Mouse (Mus musculus) heart, postnatal 0 days (tissue): ENCODE data around the gene Arhgap44. TPM values are rescaled to one million over a fixed set of nuclear protein-coding genes. Genes with fewer than 3 reads are reported as not detected.

ENCODE experiments used
- ATAC-seq: fragments of 200-750 bp; cut with Nextera tagmentation; 2 replicates; pipeline ENCODE4 v1.8.0; 2017; ENCODE audit warnings: low read depth, moderate number of reproducible peaks, moderate library complexity; ENCODE audit not compliant: insufficient read depth
- DNase-seq: peaks from one replicate; pipeline ENCODE4 v3.0.0-alpha.2; 2016; ENCODE audit warnings: low spot score
- H3K27ac ChIP-seq: fragments of 300-500 bp; sonication (generic); 2 replicates; pipeline ENCODE4 v1.5.1; 2014; ENCODE audit warnings: low read depth, mild to moderate bottlenecking
- H3K27me3 ChIP-seq: fragments of 300-500 bp; sonication (generic); 2 replicates; pipeline ENCODE4 v1.6.1; 2014; ENCODE audit warnings: low read length, mixed read lengths; ENCODE audit not compliant: control insufficient read depth, insufficient read depth
- H3K36me3 ChIP-seq: fragments of 300-500 bp; sonication (generic); replicated peaks from 2 replicates; pipeline ENCODE4 v1.6.1; 2014; ENCODE audit warnings: low read length, mixed read lengths; ENCODE audit not compliant: control insufficient read depth, insufficient read depth
- H3K4me1 ChIP-seq: fragments of 300-500 bp; sonication (generic); 2 replicates; pipeline ENCODE4 v1.6.1; 2014; ENCODE audit warnings: antibody characterized with exemption; ENCODE audit not compliant: control insufficient read depth, insufficient read depth
- H3K4me2 ChIP-seq: fragments of 300-500 bp; sonication (generic); 2 replicates; pipeline ENCODE4 v1.6.1; 2014; ENCODE audit warnings: low read depth, mild to moderate bottlenecking, low read length, moderate library complexity
- H3K4me3 ChIP-seq: fragments of 300-500 bp; sonication (generic); 2 replicates; pipeline ENCODE4 v1.5.1; 2014; ENCODE audit warnings: low read depth, low read length
- H3K9ac ChIP-seq: fragments of 300-500 bp; sonication (generic); replicated peaks from 2 replicates; pipeline ENCODE4 v1.6.1; 2014; ENCODE audit warnings: low read depth, low read length, mixed read lengths
- H3K9me3 ChIP-seq: fragments of 300-500 bp; sonication (generic); replicated peaks from 2 replicates; pipeline ENCODE4 v1.6.1; 2016; ENCODE audit warnings: low read length; ENCODE audit not compliant: control insufficient read depth
- CTCF ChIP-seq: IDR thresholded peaks from 2 replicates; pipeline ENCODE4 v1.5.1; 2016; ENCODE audit warnings: antibody characterized with exemption, control low read depth, low read depth
- EP300 ChIP-seq: IDR thresholded peaks from 2 replicates; pipeline ENCODE4 v1.6.1; 2016; ENCODE audit warnings: antibody characterized with exemption, low read depth
- WGBS: fragments of 180-500 bp; shearing (Covaris S2); extraction: QIAGEN DNeasy Blood & Tissue Kit; methylation state at CpG from one replicate; pipeline ENCODE4 v1.1.7; 2014; 5-methylcytosine and 5-hydroxymethylcytosine counted together
- polyA plus RNA-seq: library from polyadenylated mRNA; unstranded; fragments of >200 nt; fragmentation: Nextera tagmentation; extraction: Ambion mirVana; gene quantifications from 2 replicates; pipeline ENCODE4 v1.2.1, GENCODE M21; 2015
- total RNA-seq: library from RNA; depleted of rRNA; stranded (reverse); fragments of >200 nt; gene quantifications from 2 replicates; pipeline ENCODE4 v1.2.3, GENCODE M21; 2014; ENCODE audit warnings: low replicate concordance

The Arhgap44 gene
- total and polyA plus RNA-seq, 2 experiments from 2014 or later: 8.5 to 17.7 TPM

DNA sequence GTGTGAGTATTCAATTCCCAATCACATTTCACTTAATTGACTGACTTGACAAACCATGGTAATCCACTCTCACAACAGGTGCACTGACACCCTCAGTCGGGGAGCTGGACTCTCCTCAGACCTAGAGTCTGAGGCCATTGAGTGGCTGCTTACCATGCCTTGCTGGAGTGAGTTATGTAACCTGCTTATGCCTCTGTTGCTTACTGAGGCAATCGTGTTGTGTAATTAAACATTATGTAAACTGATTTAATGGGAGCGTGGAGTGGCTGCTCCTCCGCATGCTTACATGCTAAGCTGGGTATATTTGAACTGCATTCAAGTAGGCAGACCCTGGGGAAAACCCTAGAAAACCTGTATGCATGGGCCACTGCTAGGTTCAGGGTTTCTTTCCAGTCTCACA is 142.0 kb downstream of the Arhgap44 start:
- peaks cover 31% of the 10 kb centered on the region for H3K36me3 ChIP-seq
- no peaks in the 10 kb centered on the region for H3K27me3 ChIP-seq
- H3K9me3 ChIP-seq: no peaks in the 10 kb centered on the region
- no peak overlapping the region for H3K27ac ChIP-seq
- H3K4me2 ChIP-seq: no peak overlapping the region
- no peak for DNase-seq
- no peak for TF ChIP-seq CTCF
- no peak for TF ChIP-seq EP300
- H3K9ac ChIP-seq: no peak overlapping the region
- 97% methylated on average over 4 of the region's 4 CpGs for WGBS
- no peak overlapping the region for H3K4me3 ChIP-seq
- H3K4me1 ChIP-seq: no peaks in the 10 kb centered on the region
- ATAC-seq: no peak

DNA sequence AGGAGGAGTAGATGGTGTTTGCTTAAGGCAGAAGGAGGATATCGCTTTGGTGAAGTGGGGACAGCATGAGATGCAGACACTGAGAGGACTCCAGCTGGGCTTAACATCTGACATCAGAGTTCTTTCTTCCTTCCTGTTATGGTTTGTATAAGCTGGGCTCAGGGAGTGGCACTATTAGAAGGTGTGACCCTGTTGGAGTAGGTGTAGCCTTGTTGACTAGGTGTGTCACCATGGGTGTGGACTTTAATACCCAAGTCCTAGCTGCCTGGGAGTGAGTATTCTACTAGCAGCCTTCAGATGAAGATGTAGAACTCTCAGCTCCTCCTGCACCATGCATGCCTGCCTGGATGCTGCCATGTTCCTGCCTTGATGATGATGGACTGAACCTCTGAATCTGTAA is 146.0 kb downstream of the Arhgap44 start:
- TF ChIP-seq EP300 (no peak), CTCF (no peak)

DNA sequence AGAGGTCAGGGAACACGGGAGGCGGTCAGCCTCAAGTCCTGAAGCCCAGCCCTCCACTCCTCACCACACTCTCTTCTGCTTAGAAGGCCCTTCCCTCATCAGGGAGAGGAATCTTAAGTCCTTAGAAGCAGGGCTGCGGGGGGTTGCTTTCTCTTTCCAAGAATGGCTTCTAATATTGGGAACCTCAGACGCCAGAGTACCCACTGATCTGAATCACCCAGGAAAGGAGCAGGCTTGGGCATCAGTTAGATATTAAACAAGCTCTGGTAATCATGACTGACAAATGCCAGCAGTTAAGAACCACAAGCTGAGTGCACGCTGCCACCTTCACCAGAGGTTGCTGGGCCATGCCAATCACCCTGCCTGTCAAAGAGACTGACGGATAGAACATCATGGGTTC is 148.9 kb downstream of the Arhgap44 start:
- Histone ChIP-seq H3K9me3 (no peaks in the 10 kb centered on the region), H3K27ac (no peak overlapping the region), H3K4me3 (no peak overlapping the region), H3K4me2 (no peak overlapping the region), H3K36me3 (peaks cover 8% of the 10 kb centered on the region; the same call in 1 of the 2 replicates), H3K27me3 (no peaks in the 10 kb centered on the region), H3K9ac (no peak overlapping the region), H3K4me1 (no peaks in the 10 kb centered on the region)
- ATAC-seq (no peak), DNase-seq (no peak)
- 76% methylated on average over 6 of the region's 6 CpGs for WGBS
- no peak for TF ChIP-seq EP300
- no peak for TF ChIP-seq CTCF

More for the DNA sequence above, 146.0 kb downstream of the Arhgap44 start:
- H3K27ac ChIP-seq: no peak overlapping the region
- H3K4me2 ChIP-seq: no peak overlapping the region
- H3K36me3 ChIP-seq: peaks cover 11% of the 10 kb centered on the region
- ATAC-seq (no peak), DNase-seq (no peak)
- no peaks in the 10 kb centered on the region for H3K9me3 ChIP-seq
- no peak overlapping the region for H3K9ac ChIP-seq
- WGBS: 76% methylated on average over 1 of the region's 1 CpGs
- H3K4me1 ChIP-seq: no peaks in the 10 kb centered on the region
- H3K4me3 ChIP-seq: no peak overlapping the region
- no peaks in the 10 kb centered on the region for H3K27me3 ChIP-seq

DNA sequence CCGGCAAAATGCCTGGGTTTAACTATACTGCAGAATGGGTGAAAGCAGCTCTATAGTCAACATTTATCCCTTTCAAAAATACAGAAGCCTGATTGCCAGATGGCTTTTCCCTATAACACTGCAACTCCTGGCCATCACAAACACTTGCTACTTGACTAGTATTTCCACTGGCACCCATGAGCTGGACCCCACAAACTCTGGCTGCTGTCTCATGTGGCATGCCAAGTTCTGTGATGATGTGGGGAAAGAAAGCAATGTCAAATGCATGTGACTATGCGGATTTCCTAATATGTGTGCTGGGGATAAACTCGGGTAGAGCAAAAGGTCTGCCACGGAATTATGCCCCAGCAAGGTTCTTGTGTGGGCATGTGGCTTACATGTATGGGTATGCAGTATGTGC is 156.7 kb downstream of the Arhgap44 start:
- no peak for DNase-seq
- H3K4me1 ChIP-seq: no peaks in the 10 kb centered on the region
- H3K36me3 ChIP-seq: peaks cover 25% of the 10 kb centered on the region
- no peak overlapping the region for H3K9ac ChIP-seq
- 88% methylated on average over 4 of the region's 4 CpGs for WGBS
- no peak overlapping the region for H3K4me2 ChIP-seq
- no peaks in the 10 kb centered on the region for H3K27me3 ChIP-seq
- no peak for ATAC-seq
- no peaks in the 10 kb centered on the region for H3K9me3 ChIP-seq
- TF ChIP-seq CTCF: no peak
- TF ChIP-seq EP300: no peak
- no peak overlapping the region for H3K27ac ChIP-seq
- H3K4me3 ChIP-seq: no peak overlapping the region

DNA sequence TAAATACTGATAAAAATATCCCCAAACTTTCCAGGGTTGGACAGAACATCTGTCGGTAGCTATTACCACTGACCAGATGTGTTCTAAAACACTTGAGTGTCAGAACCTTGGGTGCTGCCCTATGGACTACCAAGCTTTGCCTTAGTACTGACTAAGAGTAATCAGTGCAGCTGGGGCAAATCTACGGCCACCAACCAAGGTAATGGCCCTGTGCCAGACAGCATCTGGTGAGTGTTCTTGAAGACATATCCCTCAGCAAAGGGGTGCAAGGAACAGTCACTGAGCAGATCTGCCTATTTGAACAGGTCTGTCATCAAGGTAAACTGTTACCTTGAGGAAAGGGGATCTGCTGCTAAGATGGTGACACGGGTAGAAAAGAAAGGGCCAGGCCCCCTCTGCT is 157.9 kb downstream of the Arhgap44 start:
- no peak overlapping the region for H3K27ac ChIP-seq
- no peaks in the 10 kb centered on the region for H3K9me3 ChIP-seq
- ATAC-seq (no peak), DNase-seq (no peak)
- H3K9ac ChIP-seq: no peak overlapping the region
- H3K4me2 ChIP-seq: no peak overlapping the region
- TF ChIP-seq CTCF (no peak), EP300 (no peak)
- H3K4me1 ChIP-seq: no peaks in the 10 kb centered on the region
- no peaks in the 10 kb centered on the region for H3K27me3 ChIP-seq
- 66% methylated on average over 3 of the region's 3 CpGs for WGBS
- no peak overlapping the region for H3K4me3 ChIP-seq
- peaks cover 38% of the 10 kb centered on the region for H3K36me3 ChIP-seq

DNA sequence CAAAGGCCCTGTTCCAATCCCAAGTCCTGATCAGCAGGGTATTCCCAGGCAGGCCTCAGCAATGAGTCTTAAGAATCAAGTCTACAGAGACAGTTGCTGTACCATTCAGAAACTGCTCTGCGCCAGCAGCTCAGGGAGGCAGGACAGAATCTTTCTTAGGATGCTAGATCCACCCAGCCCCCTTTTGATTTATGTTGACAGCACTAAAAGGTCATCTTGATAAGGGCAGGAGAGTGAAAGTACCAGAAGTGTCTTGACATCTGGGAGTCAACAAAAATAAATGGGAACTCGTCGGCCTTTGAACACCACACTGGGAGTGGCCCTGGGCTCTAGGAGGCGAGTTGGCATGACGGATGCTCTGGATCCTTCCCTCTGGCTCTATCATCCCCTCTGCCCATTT is 159.2 kb downstream of the Arhgap44 start:
- 72% methylated on average over 5 of the region's 5 CpGs for WGBS
- no peaks in the 10 kb centered on the region for H3K9me3 ChIP-seq
- no peak for DNase-seq
- no peak overlapping the region for H3K27ac ChIP-seq
- no peak overlapping the region for H3K4me2 ChIP-seq
- no peaks in the 10 kb centered on the region for H3K4me1 ChIP-seq
- H3K36me3 ChIP-seq: peaks cover 50% of the 10 kb centered on the region
- ATAC-seq: no peak
- TF ChIP-seq CTCF (no peak), EP300 (no peak)
- H3K4me3 ChIP-seq: no peak overlapping the region
- no peak overlapping the region for H3K9ac ChIP-seq
- H3K27me3 ChIP-seq: no peaks in the 10 kb centered on the region
